Mouse (Mus musculus): ENCODE results near the gene Aff4.

GRCm38 (mm10) chr11:53430300-53430669 lies 79.7 kb downstream of the Aff4 start:
- TF ChIP-seq CTCF (IDR thresholded peaks at IDR 0.05; ENCODE audit: low read depth, low read length) (no peak), TAL1 (conservative IDR thresholded peaks at IDR 0.05; ENCODE audit: low read depth, low read length) (no peak)

Data from G1E (cell line).